Mouse (Mus musculus) cortical plate, adult 2 months (tissue): ENCODE measurements around the gene Furin.

Experiments used
- CTCF ChIP-seq: fragments of 200-500 bp; IDR thresholded peaks from 2 replicates; pipeline ENCODE4 v1.5.1; 2011; ENCODE audit warnings: mild to moderate bottlenecking, control low read depth, low read length; ENCODE audit not compliant: insufficient read depth; ENCODE audit errors: extremely low read depth
- POLR2A ChIP-seq: fragments of 200-500 bp; IDR thresholded peaks from 2 replicates; pipeline ENCODE4 v1.6.1; 2011; ENCODE audit warnings: mild to moderate bottlenecking, low read length, control low read depth; ENCODE audit not compliant: insufficient read depth; ENCODE audit errors: extremely low read depth

- TF ChIP-seq POLR2A (no peak), CTCF (no peak)
Observed at GRCm38 (mm10) chr7:80373850-80374249, 31.4 kb downstream of the Furin start.
